Mouse (Mus musculus) CH12.LX (cell line): ENCODE results near the gene Gm20388. TPM values are rescaled to one million over a fixed set of nuclear protein-coding genes. Genes with fewer than 3 reads are reported as not detected.

ENCODE experiments used
- DNase-seq: peaks from one replicate; pipeline ENCODE4 v3.0.0-alpha.2; 2013; ENCODE audit errors: extremely low read depth
- H3K27ac ChIP-seq: 2 replicates; pipeline ENCODE4 v1.5.1; 2012; ENCODE audit warnings: low read depth, mild to moderate bottlenecking, control low read depth, moderate library complexity; ENCODE audit not compliant: insufficient read depth
- H3K27me3 ChIP-seq: replicated peaks from 2 replicates; pipeline ENCODE3; 2012; ENCODE audit warnings: inconsistent platforms
- H3K36me3 ChIP-seq, 2 experiments: replicated peaks in 1 of 2; 2 replicates each; pipeline versions ENCODE3 to v1.6.1; 2012; ENCODE audit warnings: inconsistent platforms in 1 of 2, low read length in 1 of 2, mild to moderate bottlenecking in 1 of 2, mixed read lengths in 1 of 2, moderate library complexity in 1 of 2; ENCODE audit not compliant: control insufficient read depth in 1 of 2, insufficient read depth in 1 of 2
- H3K4me1 ChIP-seq, 2 experiments: 2 replicates each; pipeline ENCODE4 v1.6.1; 2012; ENCODE audit warnings: inconsistent platforms in 1 of 2, moderate library complexity in 1 of 2; ENCODE audit not compliant: insufficient read depth in 2 of 2, control insufficient read depth in 1 of 2
- H3K4me2 ChIP-seq: 2 replicates; pipeline ENCODE4 v1.6.1; 2012; ENCODE audit warnings: low read depth, mild to moderate bottlenecking, control low read depth; ENCODE audit not compliant: poor library complexity, insufficient read depth, severe bottlenecking
- H3K4me3 ChIP-seq, 3 experiments: fragments of 150-350 bp in 1 of 3; sonication (generic) in 1 of 3; replicated peaks in 1 of 3; 2 replicates each; pipeline versions ENCODE3 to v1.5.1; 2011 to 2012; ENCODE audit warnings: low read depth in 2 of 3, low read length in 2 of 3, mild to moderate bottlenecking in 2 of 3, moderate library complexity in 2 of 3, control low read depth in 1 of 3, improper control_type of control experiment in 1 of 3, inconsistent platforms in 1 of 3, mixed read lengths in 1 of 3; ENCODE audit not compliant: poor library complexity in 1 of 3
- H3K79me2 ChIP-seq: replicated peaks from 2 replicates; pipeline ENCODE4 v1.6.1; 2012; ENCODE audit warnings: mild to moderate bottlenecking, moderate library complexity; ENCODE audit not compliant: control insufficient read depth, poor library complexity, insufficient read depth, severe bottlenecking; ENCODE audit errors: extremely low read depth
- H3K9ac ChIP-seq: 2 replicates; pipeline ENCODE4 v1.6.1; 2012; ENCODE audit warnings: low read depth, mild to moderate bottlenecking, control low read depth, moderate library complexity; ENCODE audit not compliant: insufficient read depth
- H3K9me3 ChIP-seq: replicated peaks from 2 replicates; pipeline ENCODE3; 2012; ENCODE audit warnings: low read length, inconsistent platforms, mixed read lengths
- CHD1 ChIP-seq: IDR thresholded peaks from 2 replicates; pipeline ENCODE4 v1.6.1; 2012; ENCODE audit warnings: low read depth, low read length, improper control_type of control experiment, inconsistent platforms
- CTCF ChIP-seq, 2 experiments: IDR thresholded peaks in 1 of 2; conservative IDR thresholded peaks in 1 of 2; 2 replicates each; pipeline ENCODE4 v1.5.1; 2011 to 2012; ENCODE audit warnings: low read depth in 2 of 2, low read length in 2 of 2, improper control_type of control experiment in 1 of 2, inconsistent platforms in 1 of 2, mild to moderate bottlenecking in 1 of 2, moderate library complexity in 1 of 2
- ELF1 ChIP-seq: IDR thresholded peaks from 2 replicates; pipeline ENCODE4 v1.6.1; 2014; ENCODE audit warnings: low read depth, mild to moderate bottlenecking, inconsistent platforms, low read length, improper control_type of control experiment
- EP300 ChIP-seq: IDR thresholded peaks from 2 replicates; pipeline ENCODE4 v1.6.1; 2011; ENCODE audit warnings: low read length, improper control_type of control experiment
- GABPA ChIP-seq: IDR thresholded peaks from 2 replicates; pipeline ENCODE4 v1.6.1; 2012; ENCODE audit warnings: low read depth, low read length, improper control_type of control experiment, inconsistent platforms; ENCODE audit not compliant: insufficient replicate concordance
- HCFC1 ChIP-seq: IDR thresholded peaks from 2 replicates; pipeline ENCODE4 v1.6.1; 2012; ENCODE audit warnings: low read depth, mild to moderate bottlenecking, inconsistent platforms, low read length, improper control_type of control experiment
- IRF4 ChIP-seq: IDR thresholded peaks from 2 replicates; pipeline ENCODE4 v1.6.1; 2014; ENCODE audit warnings: low read depth, mild to moderate bottlenecking, inconsistent platforms, low read length, improper control_type of control experiment
- JUN ChIP-seq: IDR thresholded peaks from 2 replicates; pipeline ENCODE4 v1.6.1; 2011; ENCODE audit warnings: low read depth, mild to moderate bottlenecking, low read length, improper control_type of control experiment, moderate library complexity; ENCODE audit not compliant: insufficient read depth
- KAT2A ChIP-seq: IDR thresholded peaks from 2 replicates; pipeline ENCODE4 v1.6.1; 2012; ENCODE audit warnings: low read length, improper control_type of control experiment, inconsistent platforms; ENCODE audit not compliant: insufficient replicate concordance
- MAFK ChIP-seq: IDR thresholded peaks from 2 replicates; pipeline ENCODE4 v1.6.1; 2011; ENCODE audit warnings: low read length, improper control_type of control experiment; ENCODE audit not compliant: insufficient replicate concordance
- MAX ChIP-seq: IDR thresholded peaks from 2 replicates; pipeline ENCODE4 v1.6.1; 2011; ENCODE audit warnings: low read length, improper control_type of control experiment
- MYC ChIP-seq: IDR thresholded peaks from 2 replicates; pipeline ENCODE4 v1.6.1; 2011; ENCODE audit warnings: low read depth, mild to moderate bottlenecking, improper control_type of control experiment, low read length
- NELFE ChIP-seq: IDR thresholded peaks from 2 replicates; pipeline ENCODE4 v1.6.1; 2011; ENCODE audit warnings: low read depth, low read length, improper control_type of control experiment
- PAX5 ChIP-seq: IDR thresholded peaks from 2 replicates; pipeline ENCODE4 v1.6.1; 2012; ENCODE audit warnings: low read length, inconsistent platforms, mixed read lengths
- POLR2A ChIP-seq: IDR thresholded peaks from 2 replicates; pipeline ENCODE4 v1.6.1; 2011; ENCODE audit warnings: low read depth, mild to moderate bottlenecking, improper control_type of control experiment, low read length
- RCOR1 ChIP-seq: conservative IDR thresholded peaks from 2 replicates; pipeline ENCODE4 v1.6.1; 2012; ENCODE audit warnings: low read depth, mild to moderate bottlenecking, inconsistent platforms, low read length, improper control_type of control experiment
- SIN3A ChIP-seq: IDR thresholded peaks from 2 replicates; pipeline ENCODE4 v1.6.1; 2012; ENCODE audit warnings: low read length, improper control_type of control experiment, inconsistent platforms
- TBP ChIP-seq: conservative IDR thresholded peaks from 2 replicates; pipeline ENCODE4 v1.6.1; 2011; ENCODE audit warnings: low read depth, low read length, improper control_type of control experiment
- TCF12 ChIP-seq: IDR thresholded peaks from 2 replicates; pipeline ENCODE4 v1.6.1; 2014; ENCODE audit warnings: low read depth, mild to moderate bottlenecking, inconsistent platforms, low read length, improper control_type of control experiment
- UBTF ChIP-seq: IDR thresholded peaks from 2 replicates; pipeline ENCODE4 v1.6.1; 2012; ENCODE audit warnings: low read depth, mild to moderate bottlenecking, inconsistent platforms, low read length, improper control_type of control experiment, moderate library complexity
- USF1 ChIP-seq: IDR thresholded peaks from 2 replicates; pipeline ENCODE4 v1.6.1; 2014; ENCODE audit warnings: low read depth, mild to moderate bottlenecking, inconsistent platforms, low read length, improper control_type of control experiment
- ZKSCAN1 ChIP-seq: IDR thresholded peaks from 2 replicates; pipeline ENCODE4 v1.6.1; 2012; ENCODE audit warnings: low read depth, inconsistent platforms, low read length, improper control_type of control experiment, borderline replicate concordance
- ZNF384 ChIP-seq: IDR thresholded peaks from 2 replicates; pipeline ENCODE4 v1.6.1; 2012; ENCODE audit warnings: low read depth, low read length, improper control_type of control experiment, inconsistent platforms
- dilution Hi-C: fragments of 300-500 bp; cut with MboI; formaldehyde crosslinking; loops from 2 replicates; pipeline ENCODE4 v1.14.3; 2020; ENCODE audit warnings: low sequenced_read_pairs; ENCODE audit not compliant: extremely low pct_unique_long_range_greater_than_20kb, extremely low pct_ligation_motif_present
- in situ Hi-C: fragments of 300-500 bp; cut with MboI; formaldehyde crosslinking; loops from 3 replicates; pipeline ENCODE4 v1.14.3; 2019; ENCODE audit warnings: low sequenced_read_pairs, low pct_ligation_motif_present, low pct_unique_long_range_greater_than_20kb, mixed read lengths
- polyA plus RNA-seq: library from polyadenylated mRNA; unstranded; fragments of >175 nt; gene quantifications from 2 replicates; pipeline ENCODE4 v1.2.1, GENCODE M21; 2012; ENCODE audit warnings: low read depth; ENCODE audit not compliant: insufficient read length
- total RNA-seq, 2 experiments: library from RNA; depleted of rRNA; stranded (reverse); fragments of 300-350 nt in 1 of 2; fragments of >200 nt in 1 of 2; gene quantifications; 2 replicates each; pipeline ENCODE4 v1.2.3; 2012 to 2014

Gene Gm20388
- total and polyA plus RNA-seq, 3 experiments = 14.8 to 26.3 (median 22.2) TPM

- TF ChIP-seq SIN3A (no peak), ZNF384 (peak; percentile 76), CTCF (conservative IDR thresholded peaks at IDR 0.05 in 1 of 2, IDR thresholded peaks at IDR 0.05 in 1 of 2; ENCODE audit: low read depth in 2 of 2, low read length in 2 of 2) (no peak)
Observed at GRCm38 (mm10) chr8:123034171-123034570, 3123.5 kb downstream of the Gm20388 start (continued).

- H3K4me1 ChIP-seq = peaks cover 17 to 75% of the 10 kb centered on the region in 2 experiments
- no peak overlapping the region for H3K27ac ChIP-seq
- H3K27me3 ChIP-seq = no peaks in the 10 kb centered on the region
- no peak overlapping the region for H3K4me3 ChIP-seq
- TF ChIP-seq ZKSCAN1 (no peak), CTCF (conservative IDR thresholded peaks at IDR 0.05 in 1 of 2, IDR thresholded peaks at IDR 0.05 in 1 of 2; ENCODE audit: low read depth in 2 of 2, low read length in 2 of 2) (no peak), NELFE (no peak), POLR2A (no peak), EP300 (no peak), HCFC1 (no peak), GABPA (no peak), ELF1 (no peak), CHD1 (no peak), TBP (no peak), USF1 (no peak), MYC (no peak), KAT2A (no peak), MAFK (no peak), PAX5 (no peak), UBTF (no peak), TCF12 (no peak), JUN (no peak), IRF4 (no peak)
- in situ Hi-C loops (no loop called here), dilution Hi-C loops (no loop called here)
- no peak for DNase-seq
- peaks cover 0 to 24% of the 10 kb centered on the region in 2 experiments for H3K36me3 ChIP-seq
- H3K9ac ChIP-seq = no peak overlapping the region
- no peaks in the 10 kb centered on the region for H3K9me3 ChIP-seq
- H3K79me2 ChIP-seq = peaks cover 97% of the 10 kb centered on the region
- no peak overlapping the region for H3K4me2 ChIP-seq
Observed at GRCm38 (mm10) chr8:123036956-123037355, 3126.3 kb downstream of the Gm20388 start.

- peaks cover 17 to 70% of the 10 kb centered on the region in 2 experiments for H3K4me1 ChIP-seq
- H3K27ac ChIP-seq = no peak overlapping the region
- peaks cover 0 to 20% of the 10 kb centered on the region in 2 experiments for H3K36me3 ChIP-seq
- no peak overlapping the region for H3K4me3 ChIP-seq
- in situ Hi-C loops = no loop called here
- peaks cover 92% of the 10 kb centered on the region for H3K79me2 ChIP-seq
- no peak overlapping the region for H3K4me2 ChIP-seq
- no peak for DNase-seq
- no peak overlapping the region for H3K9ac ChIP-seq
- TF ChIP-seq IRF4 = no peak
- TF ChIP-seq MAX = no peak
- no peak for TF ChIP-seq GABPA
- no peak for TF ChIP-seq MYC
- TF ChIP-seq RCOR1 = no peak
- H3K27me3 ChIP-seq = no peaks in the 10 kb centered on the region
- dilution Hi-C loops = no loop called here
- H3K9me3 ChIP-seq = no peaks in the 10 kb centered on the region
Observed at GRCm38 (mm10) chr8:123037487-123037886, 3126.8 kb downstream of the Gm20388 start.
